Mouse (Mus musculus) retina, embryonic 14.5 days (tissue): ENCODE measurements around the gene Gm8332.
"Not testable (repeated sequence)": the region's sequence is repeated elsewhere in the genome, so short reads cannot be mapped to it uniquely, and the experiment has no call there.

Source experiments
- DNase-seq: peaks from one replicate; pipeline ENCODE4 v3.0.0-alpha.2; 2015; ENCODE audit warnings: low spot score

Gene Gm8332

DNA sequence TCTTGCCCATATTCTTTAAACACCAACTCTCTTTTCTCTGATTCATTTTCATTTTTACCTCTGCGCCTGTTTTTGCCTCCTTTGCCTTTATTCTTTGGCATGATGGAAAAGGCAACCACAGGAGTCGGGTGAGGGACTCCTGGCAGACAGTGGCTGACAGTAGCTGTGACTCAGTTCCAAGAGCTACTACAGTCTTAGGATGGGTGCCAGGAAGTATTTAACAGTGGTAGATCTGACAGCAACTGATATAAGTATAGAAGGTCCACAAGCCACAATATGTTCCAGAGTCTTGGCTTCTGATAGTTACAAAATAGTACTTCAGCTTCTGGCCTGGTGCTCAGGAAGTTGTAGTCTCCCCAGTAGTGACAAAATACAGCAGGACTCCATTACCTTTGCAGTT is at the start of gene Gm8332:
Gene Gm8332, minus strand, starts transcription at position 101 of the 400 bp plus-strand sequence.
- DNase-seq, result not testable (repeated sequence)

DNA sequence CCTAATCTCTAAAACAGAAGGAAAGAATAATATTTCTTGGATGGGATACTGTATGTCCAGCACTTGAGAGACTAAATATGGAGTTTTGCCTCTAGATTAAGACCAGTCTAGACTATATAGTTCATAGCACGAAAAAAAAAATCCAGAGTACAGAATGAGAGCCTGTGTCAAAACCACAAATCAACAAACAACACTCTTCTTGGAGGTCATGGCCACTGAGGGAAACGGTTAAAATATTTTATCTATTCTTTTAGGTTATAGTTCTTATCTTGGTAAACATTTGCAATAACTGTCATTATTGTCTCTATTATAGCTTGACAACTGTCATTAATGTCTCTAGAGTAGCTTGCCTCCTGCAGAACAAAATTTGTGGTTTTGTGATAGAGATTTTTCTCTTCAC is 47.3 kb upstream of the Gm8332 start:
- DNase-seq, result not testable (repeated sequence)

- DNase-seq, result not testable (repeated sequence)
Measured at GRCm38 (mm10) chr12:88293082-88293481, 43.2 kb upstream of the Gm8332 start.

DNA sequence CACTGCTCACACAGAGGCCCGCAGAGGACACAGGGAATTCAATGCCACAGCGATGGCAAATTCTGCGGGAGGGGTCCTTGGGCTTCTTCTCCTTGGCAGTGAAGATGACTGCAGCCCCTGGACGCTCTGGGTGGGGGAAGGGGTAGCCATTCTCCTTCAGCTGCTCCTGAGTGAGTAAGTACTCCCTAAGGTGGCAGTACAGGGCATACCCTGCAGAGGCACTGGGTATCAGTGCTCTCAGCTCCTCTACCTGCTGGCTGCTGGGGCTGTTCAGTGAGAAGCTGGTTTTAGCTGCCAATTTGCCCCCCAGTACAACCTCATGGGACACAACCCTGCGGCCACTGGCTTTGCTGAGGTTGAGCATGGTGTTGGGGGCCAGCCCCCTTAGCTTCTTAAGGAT is 35.3 kb upstream of the Gm8332 start:
- not testable (repeated sequence) for DNase-seq

- not testable (repeated sequence) for DNase-seq
Measured at GRCm38 (mm10) chr12:88274400-88274799, 24.5 kb upstream of the Gm8332 start, which contains the start of gene Gm5662. TSS of gene Gm5662 (minus strand) at chr12:88274500.

GRCm38 (mm10) chr12:88257241-88257640 is 7.3 kb upstream of the Gm8332 start:
- DNase-seq, result no peak

- DNase-seq, result not testable (repeated sequence)
Measured at GRCm38 (mm10) chr12:88255917-88256316, 6.0 kb upstream of the Gm8332 start.

- DNase-seq, result not testable (repeated sequence)
Measured at GRCm38 (mm10) chr12:88245786-88246185, 4.1 kb downstream of the Gm8332 start.

- DNase-seq, result not testable (repeated sequence)
Measured at GRCm38 (mm10) chr12:88242940-88243339, 7.0 kb downstream of the Gm8332 start.

DNA sequence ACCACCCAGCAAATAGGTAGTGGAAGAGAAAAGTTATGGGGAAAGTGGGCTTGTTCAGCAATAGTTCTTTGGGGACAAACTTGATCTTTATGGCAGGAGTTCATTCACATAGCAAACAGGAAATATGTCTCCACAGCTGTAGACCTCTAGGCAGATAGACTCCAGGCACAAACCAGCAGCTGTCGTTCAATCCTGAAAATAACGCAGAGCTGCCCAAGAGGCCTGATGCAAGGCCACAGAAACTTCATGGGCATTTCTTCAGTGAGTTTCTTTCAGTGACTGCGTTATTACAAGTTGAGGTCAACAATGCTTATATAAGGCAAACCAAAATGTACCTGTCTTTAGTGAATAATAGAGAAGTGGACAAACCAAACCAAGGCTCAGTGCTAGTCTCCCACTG is 30.5 kb downstream of the Gm8332 start:
- no peak for DNase-seq

DNA sequence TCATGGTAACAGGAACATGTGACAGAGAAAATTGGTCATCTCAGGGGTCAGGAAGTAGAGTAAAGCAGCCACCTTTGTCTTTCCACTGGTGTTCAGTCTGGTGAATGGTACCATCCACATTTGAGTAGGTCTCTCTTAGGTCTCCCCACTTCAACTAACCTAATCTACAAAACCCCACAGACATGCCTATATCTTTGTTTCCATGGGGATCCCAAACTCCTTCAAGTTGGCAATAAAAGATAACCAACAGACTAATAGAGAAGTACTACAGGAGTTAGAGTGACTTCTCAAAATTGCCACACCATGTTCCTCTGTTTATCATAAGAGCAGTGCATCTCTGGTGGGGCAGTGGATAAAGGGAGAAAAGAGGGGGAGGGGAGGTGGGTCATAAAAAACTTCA is 31.8 kb downstream of the Gm8332 start:
- DNase-seq, result not testable (repeated sequence)

DNA sequence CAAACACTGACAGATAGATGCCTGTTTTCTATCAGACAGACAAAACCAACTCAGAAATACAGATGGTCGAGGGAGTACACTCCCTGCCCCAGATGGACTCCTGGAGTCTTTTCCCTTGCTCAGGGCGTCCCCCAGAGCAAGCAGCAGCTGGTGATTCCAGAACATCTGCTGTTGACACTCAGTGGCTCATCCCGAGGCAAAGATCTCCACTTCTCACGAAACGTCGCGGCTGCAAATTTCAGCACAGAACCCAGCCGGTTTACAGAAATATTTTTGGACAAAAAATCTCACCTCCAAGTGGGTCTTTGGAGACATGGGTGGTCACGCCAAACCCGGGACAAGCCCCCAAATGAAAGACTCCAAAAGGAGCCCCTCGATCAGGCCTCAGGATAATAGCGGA is 35.3 kb downstream of the Gm8332 start:
- no peak for DNase-seq

- DNase-seq, result not testable (repeated sequence)
Measured at GRCm38 (mm10) chr12:88211458-88211857, 38.4 kb downstream of the Gm8332 start.

GRCm38 (mm10) chr12:88202856-88203255 is 47.0 kb downstream of the Gm8332 start:
- no peak for DNase-seq
